Mouse (Mus musculus): Measurements from ENCODE around the gene Gm42878. TPM values are rescaled to one million over a fixed set of nuclear protein-coding genes. Genes with fewer than 3 reads are reported as not detected.

Gm42878 gene
- polyA plus RNA-seq (2015; fragmentation: Nextera tagmentation; extraction: Ambion mirVana) = not detected in 2 replicates

DNA sequence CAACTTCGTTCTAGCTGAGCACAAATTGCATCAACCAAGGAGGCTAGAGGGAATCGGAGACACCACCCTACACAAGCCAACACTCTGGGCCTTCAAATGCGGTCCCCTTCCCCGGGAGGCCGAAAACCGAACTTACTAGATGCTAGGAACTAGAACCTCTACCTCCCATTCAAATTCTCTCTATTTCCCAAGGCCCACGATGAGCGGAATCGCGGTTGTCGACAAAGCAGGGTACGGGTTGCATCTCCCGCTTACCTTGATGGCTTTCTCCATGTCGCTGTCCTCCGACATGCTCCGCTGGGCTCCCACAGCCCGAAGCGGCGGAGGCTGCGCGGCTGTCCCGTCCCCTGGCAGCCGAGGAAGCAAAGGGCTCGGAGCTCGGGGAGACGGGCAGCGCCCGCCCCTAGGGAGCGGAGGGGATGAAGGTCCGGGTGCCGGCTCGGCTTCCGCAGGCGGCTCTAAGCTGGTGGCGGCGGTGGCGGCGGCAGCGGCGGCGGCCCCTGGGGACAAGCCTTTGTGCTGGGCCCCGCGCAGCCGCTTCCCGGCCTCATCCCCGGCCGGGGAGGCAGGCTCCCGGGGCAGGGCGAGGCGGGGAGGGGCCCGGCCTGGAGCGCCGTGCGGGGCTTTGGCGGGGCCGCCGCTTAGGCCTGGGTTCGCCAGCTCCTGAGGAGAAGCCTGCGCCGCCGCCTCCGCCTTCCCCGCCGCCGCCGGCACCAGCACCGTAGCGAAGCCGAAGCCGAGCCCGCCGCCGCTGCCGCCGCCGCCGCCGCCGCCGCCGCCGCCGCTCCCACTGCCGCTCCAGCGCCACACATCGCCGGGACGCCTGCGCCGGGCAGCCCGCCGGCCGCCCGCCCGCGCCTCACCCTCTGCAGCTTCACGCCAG, at the start of gene Gm42878, which contains the start of gene Adam1a:
Gm42878 (minus strand) TSS at position 573 of the 883 bp plus-strand sequence.
Adam1a (minus strand) TSS at position 573 of the 883 bp plus-strand sequence.
- Histone ChIP-seq H3K36me3 (no peaks in the 10 kb centered on the region), H3K9me3 (no peaks in the 10 kb centered on the region), H3K27me3 (replicated peaks) (no peaks in the 10 kb centered on the region), H3K4me2 (peak within 1 kb of the TSS; percentile 97), H3K4me1 (peaks cover 32% of the 10 kb centered on the region), H3K4me3 (peak within 1 kb of the TSS; percentile 100), H3K27ac (replicated peaks) (peak within 1 kb of the TSS; percentile 90), H3K9ac (peak within 1 kb of the TSS; percentile 98)
- peak; percentile 50 for ATAC-seq (ENCODE audit: extremely low read depth, insufficient number of reproducible peaks, low FRiP score, low TSS enrichment)
- under 1% methylated on average over 76 of the region's 97 CpGs for WGBS

GRCm38 (mm10) chr5:121594714-121595313, 49.5 kb upstream of the Gm42878 start:
- Histone ChIP-seq H3K4me2 (peak overlapping the region; percentile 98; the same call in 1 of the 2 replicates), H3K36me3 (no peaks in the 10 kb centered on the region), H3K9ac (no peak overlapping the region), H3K27me3 (replicated peaks) (peaks cover 13% of the 10 kb centered on the region; the same call in 1 of the 2 replicates), H3K4me1 (peaks cover 42% of the 10 kb centered on the region), H3K4me3 (no peak overlapping the region), H3K9me3 (no peaks in the 10 kb centered on the region), H3K27ac (replicated peaks) (no peak overlapping the region)
- 74% methylated on average over 6 of the region's 6 CpGs for WGBS
- ATAC-seq (ENCODE audit: extremely low read depth, insufficient number of reproducible peaks, low FRiP score, low TSS enrichment) = no peak

DNA sequence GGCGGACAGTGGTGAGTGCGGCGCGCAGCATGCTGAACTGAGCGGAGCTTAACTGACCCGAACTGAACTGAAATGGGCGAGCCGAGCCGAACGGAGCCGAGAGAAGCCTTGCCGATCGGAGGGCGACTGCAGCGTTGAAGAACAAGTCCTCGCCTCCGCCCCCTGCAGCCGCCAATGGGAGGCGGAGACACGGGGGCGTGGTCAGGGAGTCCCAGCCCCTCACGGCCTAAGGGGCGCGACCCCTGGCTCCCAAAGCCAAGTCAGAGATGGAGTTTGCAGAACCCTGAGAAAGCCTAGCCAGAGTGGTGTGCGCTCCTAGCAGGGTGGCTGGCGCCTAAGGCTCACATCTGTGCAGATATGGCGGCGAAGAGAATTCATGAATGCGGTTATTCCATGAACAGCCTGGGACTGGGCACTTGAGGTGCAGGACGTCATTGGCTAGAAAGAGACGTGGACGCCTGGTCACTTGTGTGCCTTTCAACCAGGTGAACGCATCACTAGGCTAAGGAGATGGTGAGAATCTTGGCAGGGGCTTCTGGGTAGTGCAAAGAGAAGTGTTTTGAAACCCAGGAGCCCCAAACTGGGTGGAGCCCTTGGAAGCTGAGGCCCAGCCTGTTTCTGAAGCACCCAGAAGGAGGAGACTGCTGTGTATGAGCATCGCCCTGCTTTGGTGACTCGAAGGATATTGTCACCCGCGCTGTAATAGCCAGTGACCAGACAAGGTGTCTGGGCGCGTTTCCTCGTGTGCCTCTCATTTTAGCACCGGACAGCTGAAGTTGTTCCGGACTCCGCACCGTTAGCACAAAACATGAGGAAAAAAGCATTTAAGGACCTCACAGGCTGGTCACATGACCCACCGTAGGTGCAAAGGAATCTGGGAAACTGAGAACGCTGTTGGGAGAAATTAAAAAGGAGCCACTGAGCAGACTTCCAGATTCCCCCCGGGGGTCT, 48.4 kb upstream of the Gm42878 start, which contains the start of gene Aldh2:
Aldh2 (minus strand) TSS at position 374 of the 951 bp plus-strand sequence.
- peak within 1 kb of the TSS; percentile 89 for H3K9ac ChIP-seq
- H3K9me3 ChIP-seq = no peaks in the 10 kb centered on the region
- H3K36me3 ChIP-seq = no peaks in the 10 kb centered on the region
- H3K27me3 ChIP-seq (replicated peaks) = peaks cover 8% of the 10 kb centered on the region; the same call in 1 of the 2 replicates
- peak; percentile 63 for ATAC-seq (ENCODE audit: extremely low read depth, insufficient number of reproducible peaks, low FRiP score, low TSS enrichment)
- peak within 1 kb of the TSS; percentile 98 for H3K4me2 ChIP-seq
- 3% methylated on average over 47 of the region's 47 CpGs for WGBS
- peaks cover 42% of the 10 kb centered on the region for H3K4me1 ChIP-seq
- H3K4me3 ChIP-seq = peak within 1 kb of the TSS; percentile 68
- peak within 1 kb of the TSS; percentile 67 for H3K27ac ChIP-seq (replicated peaks)

GRCm38 (mm10) chr5:121592816-121593407, 47.6 kb upstream of the Gm42878 start:
- Histone ChIP-seq H3K27me3 (replicated peaks) (0 out of 2 replicates have a peak, but pooled peaks cover 2% of the 10 kb centered on the region), H3K9me3 (no peaks in the 10 kb centered on the region), H3K9ac (peak overlapping the region; percentile 89), H3K4me2 (peak overlapping the region; percentile 98), H3K27ac (replicated peaks) (no peak overlapping the region; the same call in 1 of the 2 replicates), H3K4me1 (peaks cover 42% of the 10 kb centered on the region), H3K4me3 (peak overlapping the region; percentile 68), H3K36me3 (no peaks in the 10 kb centered on the region)
- ATAC-seq (ENCODE audit: extremely low read depth, insufficient number of reproducible peaks, low FRiP score, low TSS enrichment) = no peak
- 5% methylated on average over 33 of the region's 33 CpGs for WGBS

- Histone ChIP-seq H3K27ac (replicated peaks) (no peak overlapping the region), H3K4me1 (peaks cover 44% of the 10 kb centered on the region), H3K36me3 (no peaks in the 10 kb centered on the region), H3K27me3 (replicated peaks) (0 out of 2 replicates have a peak, but pooled peaks cover 2% of the 10 kb centered on the region), H3K4me3 (peak overlapping the region; percentile 68), H3K4me2 (peak overlapping the region; percentile 98), H3K9ac (no peak overlapping the region; the same call in 1 of the 2 replicates), H3K9me3 (no peaks in the 10 kb centered on the region)
- 66% methylated on average over 11 of the region's 11 CpGs for WGBS
- ATAC-seq (ENCODE audit: extremely low read depth, insufficient number of reproducible peaks, low FRiP score, low TSS enrichment) = no peak
Measured at GRCm38 (mm10) chr5:121592064-121592815, 47.0 kb upstream of the Gm42878 start.

GRCm38 (mm10) chr5:121591417-121592063, 46.3 kb upstream of the Gm42878 start:
- Histone ChIP-seq H3K4me1 (peaks cover 50% of the 10 kb centered on the region), H3K4me2 (peak overlapping the region; percentile 98), H3K27ac (replicated peaks) (no peak overlapping the region), H3K4me3 (no peak overlapping the region), H3K9ac (peak overlapping the region; percentile 40; the same call in 1 of the 2 replicates), H3K27me3 (replicated peaks) (0 out of 2 replicates have a peak, but pooled peaks cover 2% of the 10 kb centered on the region), H3K9me3 (no peaks in the 10 kb centered on the region), H3K36me3 (no peaks in the 10 kb centered on the region)
- no peak for ATAC-seq (ENCODE audit: extremely low read depth, insufficient number of reproducible peaks, low FRiP score, low TSS enrichment)
- 46% methylated on average over 11 of the region's 11 CpGs for WGBS

DNA sequence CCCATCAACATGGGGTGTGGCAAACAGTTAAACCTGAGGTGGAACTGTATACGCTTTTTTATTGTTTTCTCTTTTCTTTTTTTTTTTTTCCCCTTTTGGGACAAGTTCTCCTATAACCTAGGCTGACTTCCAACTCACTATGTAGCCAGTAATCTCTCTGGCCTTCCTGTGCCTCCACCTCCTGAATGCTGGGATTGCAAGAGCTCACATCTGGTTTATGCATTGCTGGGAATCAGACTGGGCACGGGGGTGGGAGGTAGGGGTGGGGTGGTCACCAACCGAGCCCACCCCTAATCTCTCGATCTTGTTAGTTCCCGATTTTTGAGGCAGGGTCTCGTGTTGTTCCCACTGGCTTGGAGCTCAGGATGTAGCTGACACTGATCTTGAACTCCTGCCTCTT, 44.6 kb upstream of the Gm42878 start:
- Histone ChIP-seq H3K9me3 (no peaks in the 10 kb centered on the region), H3K4me1 (peaks cover 44% of the 10 kb centered on the region), H3K9ac (no peak overlapping the region), H3K27ac (replicated peaks) (no peak overlapping the region), H3K36me3 (no peaks in the 10 kb centered on the region), H3K4me2 (no peak overlapping the region), H3K4me3 (no peak overlapping the region), H3K27me3 (replicated peaks) (0 out of 2 replicates have a peak, but pooled peaks cover 2% of the 10 kb centered on the region)
- 75% methylated on average over 6 of the region's 6 CpGs for WGBS
- ATAC-seq (ENCODE audit: extremely low read depth, insufficient number of reproducible peaks, low FRiP score, low TSS enrichment) = no peak

DNA sequence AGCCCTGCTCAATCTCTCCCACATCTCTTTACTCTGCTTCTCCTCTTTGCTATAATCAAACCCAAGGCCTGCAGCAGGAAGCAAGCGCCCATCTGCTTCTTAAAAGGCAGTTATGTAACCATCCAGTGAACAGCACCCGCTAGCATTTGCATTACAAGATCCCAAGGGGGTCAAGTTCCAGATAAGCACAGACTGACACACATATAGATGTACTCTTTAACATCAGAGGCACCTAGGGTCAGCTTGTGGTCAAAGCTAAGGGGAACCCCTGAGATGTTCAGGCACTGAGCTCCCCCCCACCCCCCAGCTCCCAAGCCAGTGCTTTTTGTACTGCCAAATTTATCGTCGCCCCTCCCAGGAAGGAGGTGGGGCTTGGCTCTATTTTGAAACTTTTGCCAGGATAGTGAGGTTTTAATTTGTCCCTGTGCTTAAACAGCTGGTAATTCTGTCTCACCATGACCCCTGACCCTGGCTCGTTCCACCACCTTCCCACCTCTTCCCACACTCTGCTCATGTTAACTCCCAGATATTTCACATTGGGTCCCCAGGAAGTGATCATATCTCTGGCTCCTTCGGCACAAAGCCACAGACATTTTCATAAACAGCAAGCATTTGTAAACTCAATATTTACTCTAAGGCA, 41.2 kb upstream of the Gm42878 start:
- Histone ChIP-seq H3K27me3 (replicated peaks) (no peaks in the 10 kb centered on the region), H3K36me3 (no peaks in the 10 kb centered on the region), H3K4me3 (no peak overlapping the region), H3K4me1 (peaks cover 28% of the 10 kb centered on the region), H3K4me2 (no peak overlapping the region), H3K9ac (no peak overlapping the region), H3K9me3 (no peaks in the 10 kb centered on the region), H3K27ac (replicated peaks) (no peak overlapping the region)
- no peak for ATAC-seq (ENCODE audit: extremely low read depth, insufficient number of reproducible peaks, low FRiP score, low TSS enrichment)
- 57% methylated on average over 6 of the region's 6 CpGs for WGBS

- H3K4me3 ChIP-seq = no peak overlapping the region
- H3K4me1 ChIP-seq = peaks cover 22% of the 10 kb centered on the region
- ATAC-seq (ENCODE audit: extremely low read depth, insufficient number of reproducible peaks, low FRiP score, low TSS enrichment) = no peak
- H3K4me2 ChIP-seq = no peak overlapping the region
- H3K27ac ChIP-seq (replicated peaks) = no peak overlapping the region
- 77% methylated on average over 5 of the region's 5 CpGs for WGBS
- no peak overlapping the region for H3K9ac ChIP-seq
- no peaks in the 10 kb centered on the region for H3K27me3 ChIP-seq (replicated peaks)
- H3K36me3 ChIP-seq = no peaks in the 10 kb centered on the region
- H3K9me3 ChIP-seq = no peaks in the 10 kb centered on the region
Measured at GRCm38 (mm10) chr5:121585699-121586098, 40.4 kb upstream of the Gm42878 start.
